Mouse (Mus musculus) cerebellum, postnatal 14 days (tissue): Measurements from ENCODE around the gene Cel.

Experiments used
- DNase-seq, 2 experiments: peaks; one replicate each; pipeline ENCODE4 v3.0.0; 2021; ENCODE audit warnings: mixed read lengths in 2 of 2

Gene Cel

GRCm38 (mm10) chr2:28536766-28537633 is 26.2 kb downstream of the Cel start:
- DNase-seq = no peak

- DNase-seq = peak; percentile 57 to 65
Measured at GRCm38 (mm10) chr2:28536166-28536565, 27.0 kb downstream of the Cel start.

- DNase-seq = peak; percentile 87
Measured at GRCm38 (mm10) chr2:28535650-28536049, 27.6 kb downstream of the Cel start.

- peak; percentile 71 to 81 for DNase-seq
Measured at GRCm38 (mm10) chr2:28535263-28535540, 28.0 kb downstream of the Cel start.

- peak; percentile 60 for DNase-seq
Measured at GRCm38 (mm10) chr2:28534436-28535262, 28.6 kb downstream of the Cel start.

- no peak for DNase-seq
Measured at GRCm38 (mm10) chr2:28533901-28534435, 29.2 kb downstream of the Cel start.

GRCm38 (mm10) chr2:28532938-28533771 is 30.0 kb downstream of the Cel start:
- DNase-seq = peak; percentile 87 to 88

- no peak for DNase-seq
Measured at GRCm38 (mm10) chr2:28530311-28530710, 32.9 kb downstream of the Cel start.

GRCm38 (mm10) chr2:28529856-28530255 is 33.3 kb downstream of the Cel start:
- no peak for DNase-seq

GRCm38 (mm10) chr2:28528354-28528730 is 34.9 kb downstream of the Cel start:
- DNase-seq = peak in 1 of 2 experiments; percentile 23

- peak; percentile 41 to 46 for DNase-seq
Measured at GRCm38 (mm10) chr2:28527436-28528353, 35.5 kb downstream of the Cel start.

GRCm38 (mm10) chr2:28525943-28526876 is 37.0 kb downstream of the Cel start:
- peak; percentile 53 to 72 for DNase-seq

GRCm38 (mm10) chr2:28525219-28525942 is 37.8 kb downstream of the Cel start:
- DNase-seq = peak; percentile 52 to 54

GRCm38 (mm10) chr2:28524406-28524805 is 38.8 kb downstream of the Cel start:
- peak in 1 of 2 experiments; percentile 16 for DNase-seq

- DNase-seq = peak; percentile 90
Measured at GRCm38 (mm10) chr2:28523643-28524117, 39.5 kb downstream of the Cel start.

GRCm38 (mm10) chr2:28522166-28522565 is 41.0 kb downstream of the Cel start:
- DNase-seq = peak; percentile 63 to 66

GRCm38 (mm10) chr2:28521571-28522151 is 41.5 kb downstream of the Cel start:
- peak; percentile 54 to 65 for DNase-seq

GRCm38 (mm10) chr2:28520581-28520980 is 42.6 kb downstream of the Cel start:
- peak; percentile 51 to 70 for DNase-seq

GRCm38 (mm10) chr2:28518231-28518630 is 45.0 kb downstream of the Cel start:
- peak in 1 of 2 experiments; percentile 13 for DNase-seq
